Mouse (Mus musculus) MEL (cell line): ENCODE results near the gene Tmem232.
"Not testable (repeated sequence)": the region's sequence is repeated elsewhere in the genome, so short reads cannot be mapped to it uniquely, and the experiment has no call there.

Source experiments
- BHLHE40 ChIP-seq: IDR thresholded peaks from 2 replicates; pipeline ENCODE4 v1.6.1; 2012; ENCODE audit warnings: low read depth, mild to moderate bottlenecking, inconsistent platforms, low read length, improper control_type of control experiment, borderline replicate concordance
- CHD1 ChIP-seq: IDR thresholded peaks from 2 replicates; pipeline ENCODE4 v1.6.1; 2012; ENCODE audit warnings: low read depth, mild to moderate bottlenecking, inconsistent platforms, low read length, improper control_type of control experiment
- CTCF ChIP-seq, 3 experiments: IDR thresholded peaks in 2 of 3; conservative IDR thresholded peaks in 1 of 3; 2 replicates each; pipeline ENCODE4 v1.5.1; 2011 to 2012; ENCODE audit warnings: low read length in 3 of 3, low read depth in 2 of 3, mild to moderate bottlenecking in 2 of 3, improper control_type of control experiment in 1 of 3, inconsistent platforms in 1 of 3, mixed read lengths in 1 of 3, moderate library complexity in 1 of 3; ENCODE audit not compliant: control insufficient read depth in 1 of 3, insufficient read depth in 1 of 3, poor library complexity in 1 of 3, severe bottlenecking in 1 of 3
- EP300 ChIP-seq, 2 experiments: IDR thresholded peaks; 2 replicates each; pipeline ENCODE4 v1.6.1; 2011; ENCODE audit warnings: improper control_type of control experiment in 2 of 2, low read length in 2 of 2, low read depth in 1 of 2, mild to moderate bottlenecking in 1 of 2
- HCFC1 ChIP-seq: IDR thresholded peaks from 2 replicates; pipeline ENCODE4 v1.6.1; 2012; ENCODE audit warnings: low read depth, mild to moderate bottlenecking, inconsistent platforms, low read length, improper control_type of control experiment, moderate library complexity
- MAX ChIP-seq: IDR thresholded peaks from 2 replicates; pipeline ENCODE4 v1.6.1; 2011; ENCODE audit warnings: low read length, improper control_type of control experiment
- POLR2A ChIP-seq, 2 experiments: IDR thresholded peaks; 2 replicates each; pipeline ENCODE4 v1.6.1; 2011 to 2012; ENCODE audit warnings: low read length in 2 of 2, mild to moderate bottlenecking in 2 of 2, control low read depth in 1 of 2, improper control_type of control experiment in 1 of 2, low read depth in 1 of 2, moderate library complexity in 1 of 2; ENCODE audit not compliant: control insufficient read depth in 1 of 2, insufficient read depth in 1 of 2, poor library complexity in 1 of 2
- RCOR1 ChIP-seq: IDR thresholded peaks from 2 replicates; pipeline ENCODE4 v1.6.1; 2012; ENCODE audit warnings: low read depth, mild to moderate bottlenecking, inconsistent platforms, low read length, improper control_type of control experiment
- SIN3A ChIP-seq: IDR thresholded peaks from 2 replicates; pipeline ENCODE4 v1.6.1; 2012; ENCODE audit warnings: low read length, improper control_type of control experiment, inconsistent platforms
- TAL1 ChIP-seq: IDR thresholded peaks from 2 replicates; pipeline ENCODE4 v1.6.1; 2012; ENCODE audit warnings: mild to moderate bottlenecking, inconsistent platforms, low read length, moderate library complexity, mixed read lengths
- UBTF ChIP-seq: IDR thresholded peaks from 2 replicates; pipeline ENCODE4 v1.6.1; 2012; ENCODE audit warnings: low read depth, mild to moderate bottlenecking, inconsistent platforms, low read length, improper control_type of control experiment, moderate library complexity, borderline replicate concordance; ENCODE audit not compliant: insufficient read depth
- ZC3H11A ChIP-seq: IDR thresholded peaks from 2 replicates; pipeline ENCODE4 v1.6.1; 2012; ENCODE audit warnings: low read depth, mild to moderate bottlenecking, inconsistent platforms, low read length, improper control_type of control experiment

DNA sequence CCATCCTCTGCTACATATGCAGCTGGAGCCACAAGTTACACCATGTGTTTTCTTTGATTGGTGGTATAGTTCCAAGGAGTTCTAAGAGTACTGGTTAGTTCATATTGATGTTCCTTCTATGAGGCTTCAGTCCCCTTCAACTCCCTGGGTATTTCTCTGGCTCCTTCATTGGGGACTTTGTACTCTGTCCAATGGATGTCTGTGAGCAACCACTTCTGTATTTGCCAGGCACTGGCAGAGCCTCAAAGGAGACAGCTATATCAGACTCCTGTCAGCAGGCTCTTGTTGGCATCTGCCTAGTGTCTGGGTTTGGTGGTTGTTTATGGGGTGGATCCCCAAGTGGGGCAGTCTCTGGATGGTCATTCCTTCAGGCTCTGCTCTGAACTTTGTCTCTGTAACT, 8.2 kb downstream of the Tmem232 start:
- not testable (repeated sequence) for TF ChIP-seq MAX; RCOR1; EP300 (IDR thresholded peaks at IDR 0.05; ENCODE audit: low read depth in 1 of 2, low read length in 2 of 2); POLR2A (IDR thresholded peaks at IDR 0.05; ENCODE audit: control insufficient read depth in 1 of 2, insufficient read depth in 1 of 2, low read depth in 1 of 2, low read length in 2 of 2, poor library complexity in 1 of 2); TAL1; HCFC1; UBTF; CTCF (IDR thresholded peaks at IDR 0.05 in 2 of 3, conservative IDR thresholded peaks at IDR 0.05 in 1 of 3; ENCODE audit: control insufficient read depth in 1 of 3, insufficient read depth in 1 of 3, low read depth in 2 of 3, low read length in 3 of 3, poor library complexity in 1 of 3, severe bottlenecking in 1 of 3); SIN3A; CHD1; ZC3H11A; BHLHE40
